Mouse (Mus musculus) hindbrain, embryonic 10.5 days (tissue): ENCODE measurements at regions not wholly inside any gene's neighbourhood (a gene's known extent, or its start where the extent isn't known, plus 50 kb on each side); places are given as distances from the start of the nearest gene placed in this dataset.
A peak's percentile ranks its signal among the peaks of the same experiment; 100 is the strongest.

Experiments used
- DNase-seq: peaks from one replicate; pipeline ENCODE4 v3.0.0-alpha.2; 2017; ENCODE audit warnings: low spot score
- H3K27ac ChIP-seq: fragments of 300-500 bp; sonication (generic); 2 replicates; pipeline ENCODE4 v1.5.1; 2016; ENCODE audit warnings: mild to moderate bottlenecking, moderate library complexity
- H3K27me3 ChIP-seq: fragments of 300-500 bp; sonication (generic); 2 replicates; pipeline ENCODE4 v1.6.1; 2016; ENCODE audit warnings: mild to moderate bottlenecking; ENCODE audit not compliant: poor library complexity, insufficient read depth, severe bottlenecking
- H3K36me3 ChIP-seq: fragments of 300-500 bp; sonication (generic); 2 replicates; pipeline ENCODE4 v1.6.1; 2016; ENCODE audit warnings: mild to moderate bottlenecking, moderate library complexity
- H3K4me1 ChIP-seq: fragments of 300-500 bp; sonication (generic); replicated peaks from 2 replicates; pipeline ENCODE4 v1.6.1; 2016; ENCODE audit warnings: mild to moderate bottlenecking
- H3K4me3 ChIP-seq: fragments of 300-500 bp; sonication (generic); 2 replicates; pipeline ENCODE4 v1.5.1; 2016; ENCODE audit warnings: mild to moderate bottlenecking, moderate library complexity
- H3K9me3 ChIP-seq: fragments of 300-500 bp; sonication (generic); 2 replicates; pipeline ENCODE4 v1.6.1; 2016; ENCODE audit warnings: mild to moderate bottlenecking, moderate library complexity
- WGBS: fragments of 180-500 bp; shearing (Covaris S2); methylation state at CpG from one replicate; pipeline ENCODE4 v1.1.7; 2016; 5-methylcytosine and 5-hydroxymethylcytosine counted together

DNA sequence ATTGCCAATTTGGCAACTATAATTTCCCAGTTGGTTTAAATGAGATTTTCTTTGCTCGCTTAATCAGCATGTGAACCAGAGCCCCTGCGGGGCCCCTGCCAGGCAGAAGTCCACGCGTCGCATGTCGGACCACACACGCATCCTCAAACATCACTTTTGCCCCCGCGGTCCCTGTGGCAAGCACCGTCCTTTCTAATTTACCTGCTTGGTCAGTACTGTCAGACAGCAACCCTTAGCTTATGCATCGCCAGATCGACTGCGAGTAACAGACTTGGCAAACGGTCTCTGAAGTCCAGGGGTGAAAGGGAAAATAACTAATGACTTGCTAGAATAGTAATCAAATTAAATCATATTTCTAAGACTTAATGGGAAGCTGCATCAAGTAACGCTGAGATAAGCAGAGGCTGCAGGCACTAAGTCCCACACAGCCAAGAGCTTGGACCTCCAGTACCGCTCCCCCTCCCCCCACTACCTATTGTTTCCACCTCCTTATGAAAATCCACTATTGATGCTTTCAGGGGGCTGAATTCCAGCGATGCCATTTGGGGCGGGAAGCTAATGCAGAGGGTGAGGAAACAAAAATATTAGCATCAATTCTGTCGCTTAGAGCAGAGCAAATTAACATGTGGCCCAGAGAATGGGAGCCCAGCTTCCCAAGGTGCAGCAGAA is 142.0 kb upstream of the Cntnap4 start:
- Histone ChIP-seq H3K27me3 (no peaks in the 10 kb centered on the region), H3K9me3 (no peaks in the 10 kb centered on the region), H3K4me1 (peaks cover 12% of the 10 kb centered on the region), H3K36me3 (no peaks in the 10 kb centered on the region), H3K27ac (no peak overlapping the region), H3K4me3 (no peak overlapping the region)
- WGBS = 54% methylated on average over 19 of the region's 19 CpGs
- no peak for DNase-seq

DNA sequence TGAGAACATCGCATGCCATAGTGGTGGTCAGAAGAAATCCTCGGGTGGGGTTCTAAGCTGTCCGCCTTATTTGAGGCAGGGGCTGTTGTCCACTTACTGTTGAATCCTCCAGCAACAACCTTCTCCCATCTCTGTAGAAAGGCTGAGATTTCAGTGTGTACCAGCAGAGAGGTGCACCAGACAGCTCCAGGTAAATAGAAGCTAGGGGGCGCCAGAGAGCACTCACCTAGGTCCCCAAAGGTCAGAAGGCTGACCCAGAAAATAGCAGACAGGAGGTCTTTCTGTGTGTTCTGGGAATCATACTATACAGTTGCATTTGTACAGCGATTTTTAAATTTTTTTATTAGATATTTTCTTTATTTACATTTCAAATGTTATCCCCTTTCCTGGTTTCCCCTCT is 157.9 kb upstream of the Cntnap4 start:
- Histone ChIP-seq H3K27me3 (no peaks in the 10 kb centered on the region), H3K36me3 (no peaks in the 10 kb centered on the region), H3K4me3 (no peak overlapping the region), H3K9me3 (no peaks in the 10 kb centered on the region), H3K27ac (no peak overlapping the region), H3K4me1 (no peaks in the 10 kb centered on the region)
- DNase-seq = no peak
- 93% methylated on average over 5 of the region's 5 CpGs for WGBS

DNA sequence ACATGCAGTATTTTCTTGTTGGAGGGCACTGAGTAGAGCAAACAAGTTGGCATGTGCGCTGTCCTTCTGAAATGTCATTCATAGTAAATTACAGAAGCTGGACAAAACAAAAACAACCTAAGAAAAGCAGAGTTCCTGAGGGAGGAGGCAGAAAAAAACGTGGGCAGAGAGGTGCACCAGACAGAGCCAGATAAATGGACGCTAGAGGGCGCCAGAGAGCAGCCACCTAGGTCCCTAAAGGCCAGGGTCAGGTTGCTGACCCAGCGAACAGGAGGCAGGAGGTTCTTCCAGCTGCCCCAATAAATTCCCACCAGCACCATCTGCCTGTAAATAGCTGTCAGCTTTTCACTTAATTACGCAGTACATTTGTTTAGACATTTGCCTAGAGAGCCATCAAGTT is 158.6 kb upstream of the Cntnap4 start:
- WGBS = 24% methylated on average over 6 of the region's 6 CpGs
- H3K4me3 ChIP-seq = no peak overlapping the region
- H3K36me3 ChIP-seq = no peaks in the 10 kb centered on the region
- peak; percentile 60 for DNase-seq
- H3K27ac ChIP-seq = no peak overlapping the region
- no peaks in the 10 kb centered on the region for H3K9me3 ChIP-seq
- H3K4me1 ChIP-seq = no peaks in the 10 kb centered on the region
- H3K27me3 ChIP-seq = no peaks in the 10 kb centered on the region

- Histone ChIP-seq H3K9me3 (no peaks in the 10 kb centered on the region), H3K4me1 (no peaks in the 10 kb centered on the region), H3K27me3 (no peaks in the 10 kb centered on the region), H3K27ac (no peak overlapping the region), H3K4me3 (no peak overlapping the region), H3K36me3 (no peaks in the 10 kb centered on the region)
- WGBS = 94% methylated on average over 9 of the region's 9 CpGs
- no peak for DNase-seq
Measured at GRCm38 (mm10) chr8:112408211-112408735, 161.6 kb upstream of the Cntnap4 start.

- WGBS = 15% methylated on average over 2 of the region's 2 CpGs
- Histone ChIP-seq H3K27me3 (no peaks in the 10 kb centered on the region), H3K4me3 (no peak overlapping the region), H3K4me1 (no peaks in the 10 kb centered on the region), H3K9me3 (no peaks in the 10 kb centered on the region), H3K36me3 (no peaks in the 10 kb centered on the region), H3K27ac (no peak overlapping the region)
- DNase-seq = peak; percentile 47
Measured at GRCm38 (mm10) chr8:112404087-112404486, 165.8 kb upstream of the Cntnap4 start.

GRCm38 (mm10) chr8:112397438-112397837 is 172.4 kb upstream of the Cntnap4 start:
- 0 out of 2 replicates have a peak, but pooled peaks cover 3% of the 10 kb centered on the region for H3K9me3 ChIP-seq
- H3K27ac ChIP-seq = peak overlapping the region; percentile 29
- no peaks in the 10 kb centered on the region for H3K4me1 ChIP-seq
- no peaks in the 10 kb centered on the region for H3K36me3 ChIP-seq
- H3K4me3 ChIP-seq = no peak overlapping the region
- WGBS = 31% methylated on average over 2 of the region's 2 CpGs
- H3K27me3 ChIP-seq = no peaks in the 10 kb centered on the region
- no peak for DNase-seq

- Histone ChIP-seq H3K27me3 (no peaks in the 10 kb centered on the region), H3K27ac (no peak overlapping the region), H3K36me3 (no peaks in the 10 kb centered on the region), H3K9me3 (peaks cover 3% of the 10 kb centered on the region; the same call in 1 of the 2 replicates), H3K4me3 (no peak overlapping the region), H3K4me1 (no peaks in the 10 kb centered on the region)
- WGBS = 90% methylated on average over 4 of the region's 4 CpGs
- no peak for DNase-seq
Measured at GRCm38 (mm10) chr8:112390108-112390507, 179.7 kb upstream of the Cntnap4 start.

- no peak overlapping the region for H3K27ac ChIP-seq
- H3K9me3 ChIP-seq = no peaks in the 10 kb centered on the region
- no peaks in the 10 kb centered on the region for H3K36me3 ChIP-seq
- H3K4me3 ChIP-seq = no peak overlapping the region
- H3K4me1 ChIP-seq = no peaks in the 10 kb centered on the region
- no peaks in the 10 kb centered on the region for H3K27me3 ChIP-seq
- DNase-seq = peak; percentile 35
- WGBS = 28% methylated on average over 5 of the region's 5 CpGs
Measured at GRCm38 (mm10) chr8:112348323-112348722, 221.5 kb upstream of the Cntnap4 start.

DNA sequence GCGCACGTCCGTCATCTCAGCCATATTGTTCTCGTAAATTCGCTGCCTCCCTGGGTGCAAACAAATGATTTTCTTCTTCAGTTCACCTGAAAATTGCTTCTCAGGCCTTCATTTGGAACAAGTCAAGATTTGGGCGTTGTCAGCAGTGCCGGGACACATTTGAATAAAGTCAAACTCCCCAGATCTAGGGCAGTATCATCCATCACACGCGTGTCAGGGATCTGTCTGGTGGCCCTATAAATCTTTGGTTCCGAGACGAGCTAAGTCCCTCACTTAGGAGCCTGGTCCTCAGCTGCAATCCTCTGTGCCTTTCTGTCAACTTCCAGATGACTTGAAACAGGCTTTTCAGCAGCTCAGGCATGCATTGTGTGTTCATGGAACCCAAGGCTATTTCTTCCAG is 236.7 kb upstream of the Cntnap4 start:
- peaks cover 3% of the 10 kb centered on the region for H3K4me1 ChIP-seq
- H3K27me3 ChIP-seq = no peaks in the 10 kb centered on the region
- WGBS = 70% methylated on average over 11 of the region's 11 CpGs
- H3K27ac ChIP-seq = no peak overlapping the region
- H3K9me3 ChIP-seq = no peaks in the 10 kb centered on the region
- no peaks in the 10 kb centered on the region for H3K36me3 ChIP-seq
- no peak overlapping the region for H3K4me3 ChIP-seq
- no peak for DNase-seq

- 88% methylated on average over 10 of the region's 10 CpGs for WGBS
- Histone ChIP-seq H3K9me3 (no peaks in the 10 kb centered on the region), H3K4me3 (no peak overlapping the region), H3K27me3 (no peaks in the 10 kb centered on the region), H3K4me1 (no peaks in the 10 kb centered on the region; the same call in none of the 2 replicates), H3K27ac (no peak overlapping the region), H3K36me3 (no peaks in the 10 kb centered on the region)
- no peak for DNase-seq
Measured at GRCm38 (mm10) chr8:112332021-112332420, 237.8 kb upstream of the Cntnap4 start.

GRCm38 (mm10) chr8:112309816-112310215 is 260.0 kb upstream of the Cntnap4 start:
- H3K27me3 ChIP-seq = no peaks in the 10 kb centered on the region
- 81% methylated on average over 3 of the region's 3 CpGs for WGBS
- no peaks in the 10 kb centered on the region for H3K4me1 ChIP-seq
- no peaks in the 10 kb centered on the region for H3K9me3 ChIP-seq
- no peak for DNase-seq
- H3K27ac ChIP-seq = no peak overlapping the region
- no peaks in the 10 kb centered on the region for H3K36me3 ChIP-seq
- no peak overlapping the region for H3K4me3 ChIP-seq

DNA sequence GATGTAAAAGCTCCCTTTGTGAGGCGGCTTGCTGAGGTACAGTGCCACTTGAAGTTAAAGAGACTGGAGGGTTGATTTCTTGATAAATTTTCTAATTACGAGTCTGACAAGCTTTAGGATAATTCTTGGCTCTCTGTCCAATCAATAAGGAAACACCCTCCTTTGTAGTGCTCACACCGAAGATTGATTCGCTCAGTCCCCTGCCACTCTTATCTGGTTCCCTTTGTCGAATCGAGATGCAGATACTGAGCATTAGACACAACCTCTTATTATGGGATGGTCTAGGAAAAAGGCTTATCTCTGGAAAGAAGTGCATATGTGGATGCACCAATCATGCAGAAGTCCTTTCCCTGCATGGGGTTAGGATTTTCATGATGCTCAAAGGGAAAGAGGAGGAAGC is 261.5 kb upstream of the Cntnap4 start:
- Histone ChIP-seq H3K27ac (no peak overlapping the region), H3K27me3 (no peaks in the 10 kb centered on the region), H3K4me3 (no peak overlapping the region), H3K4me1 (no peaks in the 10 kb centered on the region), H3K9me3 (no peaks in the 10 kb centered on the region), H3K36me3 (no peaks in the 10 kb centered on the region)
- DNase-seq = no peak
- 89% methylated on average over 6 of the region's 6 CpGs for WGBS

DNA sequence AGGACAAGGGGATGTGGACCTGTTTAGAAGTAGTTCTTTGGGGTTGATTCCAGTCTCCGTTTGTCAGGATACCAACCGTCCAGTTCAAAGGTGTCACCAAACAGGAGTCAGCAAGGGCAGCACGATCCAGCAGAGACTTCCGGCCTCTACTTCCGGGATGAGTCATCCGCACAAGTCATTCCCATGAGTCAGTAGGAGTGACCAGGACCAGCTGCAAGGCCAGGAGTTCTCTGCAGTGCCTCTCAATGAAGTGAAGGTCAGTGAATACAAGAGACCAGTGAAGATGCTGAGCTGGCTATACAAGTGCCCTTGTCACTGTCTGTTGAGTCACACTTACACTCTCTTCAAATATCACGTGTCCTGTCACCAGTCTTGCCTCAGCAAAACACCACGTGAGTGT is 272.8 kb upstream of the Cntnap4 start:
- H3K27ac ChIP-seq = no peak overlapping the region
- DNase-seq = no peak
- H3K4me3 ChIP-seq = no peak overlapping the region
- no peaks in the 10 kb centered on the region for H3K4me1 ChIP-seq
- WGBS = 90% methylated on average over 8 of the region's 8 CpGs
- H3K27me3 ChIP-seq = no peaks in the 10 kb centered on the region
- no peaks in the 10 kb centered on the region for H3K9me3 ChIP-seq
- no peaks in the 10 kb centered on the region for H3K36me3 ChIP-seq

DNA sequence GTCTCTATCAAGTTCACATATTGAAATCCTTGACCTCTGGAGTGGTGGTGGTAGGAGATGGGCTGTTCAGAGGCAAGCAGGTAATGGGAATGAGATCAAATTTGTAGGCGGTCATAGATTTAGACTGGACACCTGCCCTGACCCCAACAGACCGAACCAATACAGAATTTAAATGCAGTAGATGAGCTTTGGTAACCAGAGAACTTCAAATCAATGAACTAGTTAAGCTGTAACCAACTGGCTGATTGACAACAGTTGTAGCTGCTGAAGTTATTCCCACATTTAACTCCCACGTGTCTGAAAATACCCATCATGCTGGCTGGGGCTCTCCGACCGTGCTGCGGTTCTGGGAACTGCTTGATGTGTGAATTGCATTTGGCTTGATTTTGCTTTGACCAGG is 268.5 kb upstream of the Gm6793 start:
- H3K27ac ChIP-seq = no peak overlapping the region
- no peaks in the 10 kb centered on the region for H3K4me1 ChIP-seq
- DNase-seq = no peak
- no peaks in the 10 kb centered on the region for H3K9me3 ChIP-seq
- 92% methylated on average over 6 of the region's 6 CpGs for WGBS
- no peak overlapping the region for H3K4me3 ChIP-seq
- H3K36me3 ChIP-seq = no peaks in the 10 kb centered on the region
- no peaks in the 10 kb centered on the region for H3K27me3 ChIP-seq
